Mouse (Mus musculus) neural tube, embryonic 15.5 days (tissue): ENCODE measurements around the gene Minpp1. TPM values are rescaled to one million over a fixed set of nuclear protein-coding genes. Genes with fewer than 3 reads are reported as not detected.

ENCODE experiments used
- ATAC-seq: fragments of 200-750 bp; cut with Nextera tagmentation; 2 replicates; pipeline ENCODE4 v1.8.0; 2017; ENCODE audit warnings: mild to moderate bottlenecking, moderate TSS enrichment, moderate library complexity; ENCODE audit not compliant: low FRiP score
- H3K27ac ChIP-seq: fragments of 300-500 bp; sonication (generic); replicated peaks from 2 replicates; pipeline ENCODE4 v1.5.1; 2015; ENCODE audit warnings: mild to moderate bottlenecking, inconsistent platforms
- H3K27me3 ChIP-seq: fragments of 300-500 bp; sonication (generic); replicated peaks from 2 replicates; pipeline ENCODE4 v1.6.1; 2015; ENCODE audit warnings: inconsistent platforms
- H3K36me3 ChIP-seq: fragments of 300-500 bp; sonication (generic); 2 replicates; pipeline ENCODE4 v1.6.1; 2015; ENCODE audit warnings: inconsistent platforms
- H3K4me1 ChIP-seq: fragments of 300-500 bp; sonication (generic); 2 replicates; pipeline ENCODE4 v1.6.1; 2015; ENCODE audit warnings: inconsistent platforms
- H3K4me2 ChIP-seq: fragments of 300-500 bp; sonication (generic); 2 replicates; pipeline ENCODE4 v1.6.1; 2015; ENCODE audit warnings: inconsistent platforms, mild to moderate bottlenecking, moderate library complexity
- H3K4me3 ChIP-seq: fragments of 300-500 bp; sonication (generic); replicated peaks from 2 replicates; pipeline ENCODE4 v1.5.1; 2015; ENCODE audit warnings: mild to moderate bottlenecking, inconsistent platforms
- H3K9ac ChIP-seq: fragments of 300-500 bp; sonication (generic); replicated peaks from 2 replicates; pipeline ENCODE4 v1.6.1; 2015; ENCODE audit warnings: mild to moderate bottlenecking, inconsistent platforms
- H3K9me3 ChIP-seq: fragments of 300-500 bp; sonication (generic); replicated peaks from 2 replicates; pipeline ENCODE4 v1.6.1; 2016; ENCODE audit warnings: inconsistent platforms
- WGBS: fragments of 180-500 bp; shearing (Covaris S2); methylation state at CpG from one replicate; pipeline ENCODE4 v1.1.7; 2015; ENCODE audit warnings: mixed read lengths; 5-methylcytosine and 5-hydroxymethylcytosine counted together
- polyA plus RNA-seq: library from polyadenylated mRNA; unstranded; fragments of >200 nt; fragmentation: Nextera tagmentation; extraction: Ambion mirVana; gene quantifications from 2 replicates; pipeline ENCODE4 v1.2.1, GENCODE M21; 2015

Minpp1 gene
- polyA plus RNA-seq, 1 experiment from 2014 or later, result 62.0 TPM

GRCm38 (mm10) chr19:32490976-32491375 is 5.4 kb downstream of the Minpp1 start:
- Histone ChIP-seq H3K4me2 (no peak overlapping the region), H3K27me3 (no peaks in the 10 kb centered on the region), H3K36me3 (peaks cover 9% of the 10 kb centered on the region; the same call in 1 of the 2 replicates), H3K27ac (no peak overlapping the region), H3K9ac (no peak overlapping the region), H3K4me3 (no peak overlapping the region), H3K9me3 (no peaks in the 10 kb centered on the region), H3K4me1 (peaks cover 25% of the 10 kb centered on the region)
- 96% methylated on average over 2 of the region's 2 CpGs for WGBS
- ATAC-seq, result no peak

DNA sequence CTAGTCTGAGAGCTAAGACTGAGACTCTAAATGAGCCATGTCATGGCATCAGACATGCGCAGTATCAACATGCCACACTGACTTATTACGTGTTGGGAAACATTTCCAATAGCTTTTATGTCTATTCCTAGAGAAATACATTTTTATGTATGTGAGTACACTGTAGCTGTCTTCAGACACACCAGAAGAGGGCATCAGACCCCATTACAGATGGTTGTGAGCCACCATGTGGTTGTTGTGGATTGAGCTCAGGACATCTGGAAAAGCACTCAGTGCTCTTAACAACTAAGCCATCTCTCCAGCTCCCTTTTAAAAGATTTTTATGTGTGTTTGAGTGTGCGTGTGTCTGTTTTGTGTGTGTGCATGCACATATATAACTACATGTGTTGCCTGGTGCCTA is 6.8 kb downstream of the Minpp1 start:
- 98% methylated on average over 3 of the region's 3 CpGs for WGBS
- ATAC-seq, result no peak
- no peaks in the 10 kb centered on the region for H3K9me3 ChIP-seq
- H3K27ac ChIP-seq, result no peak overlapping the region
- H3K36me3 ChIP-seq, result peaks cover 12% of the 10 kb centered on the region; the same call in 1 of the 2 replicates
- no peak overlapping the region for H3K9ac ChIP-seq
- H3K4me2 ChIP-seq, result no peak overlapping the region
- H3K4me1 ChIP-seq, result peaks cover 16% of the 10 kb centered on the region
- H3K27me3 ChIP-seq, result no peaks in the 10 kb centered on the region
- H3K4me3 ChIP-seq, result no peak overlapping the region

GRCm38 (mm10) chr19:32492981-32493380 is 7.4 kb downstream of the Minpp1 start:
- Histone ChIP-seq H3K4me1 (peaks cover 9% of the 10 kb centered on the region; the same call in 1 of the 2 replicates), H3K36me3 (peaks cover 13% of the 10 kb centered on the region), H3K4me2 (no peak overlapping the region), H3K4me3 (no peak overlapping the region), H3K9me3 (no peaks in the 10 kb centered on the region), H3K27me3 (no peaks in the 10 kb centered on the region), H3K27ac (no peak overlapping the region), H3K9ac (no peak overlapping the region)
- WGBS, result 92% methylated on average over 5 of the region's 5 CpGs
- ATAC-seq, result no peak

DNA sequence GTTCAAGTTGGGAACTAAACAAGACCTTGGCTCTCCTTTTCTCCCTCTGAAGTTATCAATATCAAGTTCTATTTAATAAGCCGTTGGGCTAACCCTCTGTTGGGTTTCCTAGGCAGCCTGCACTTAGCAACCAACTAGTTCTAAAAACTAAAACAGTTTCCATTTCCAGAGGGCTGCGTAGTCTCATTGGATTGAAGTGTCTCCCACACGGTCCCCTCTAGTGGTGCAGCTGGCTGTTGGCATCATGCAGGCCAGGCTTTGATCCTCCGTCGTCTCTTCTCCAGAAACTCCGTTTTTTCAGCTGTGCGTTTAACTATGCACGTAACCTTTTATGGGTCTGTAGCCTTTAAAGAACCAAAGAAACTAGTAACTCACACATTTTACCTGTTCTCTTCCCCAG is 7.9 kb downstream of the Minpp1 start:
- peaks cover 6% of the 10 kb centered on the region; the same call in 1 of the 2 replicates for H3K4me1 ChIP-seq
- no peak overlapping the region for H3K27ac ChIP-seq
- H3K36me3 ChIP-seq, result peaks cover 18% of the 10 kb centered on the region
- H3K9ac ChIP-seq, result no peak overlapping the region
- no peak overlapping the region for H3K4me2 ChIP-seq
- no peaks in the 10 kb centered on the region for H3K27me3 ChIP-seq
- no peak for ATAC-seq
- 85% methylated on average over 8 of the region's 8 CpGs for WGBS
- H3K4me3 ChIP-seq, result no peak overlapping the region
- H3K9me3 ChIP-seq, result no peaks in the 10 kb centered on the region

- no peak; the same call in 1 of the 2 replicates for ATAC-seq
- Histone ChIP-seq H3K9ac (no peak overlapping the region), H3K36me3 (peaks cover 22% of the 10 kb centered on the region), H3K27ac (no peak overlapping the region), H3K4me1 (no peaks in the 10 kb centered on the region), H3K9me3 (no peaks in the 10 kb centered on the region), H3K4me3 (no peak overlapping the region), H3K4me2 (no peak overlapping the region), H3K27me3 (no peaks in the 10 kb centered on the region)
- WGBS, result 91% methylated on average over 13 of the region's 13 CpGs
These were observed 9.0 kb downstream of the Minpp1 start for GRCm38 (mm10) chr19:32494611-32495010.

DNA sequence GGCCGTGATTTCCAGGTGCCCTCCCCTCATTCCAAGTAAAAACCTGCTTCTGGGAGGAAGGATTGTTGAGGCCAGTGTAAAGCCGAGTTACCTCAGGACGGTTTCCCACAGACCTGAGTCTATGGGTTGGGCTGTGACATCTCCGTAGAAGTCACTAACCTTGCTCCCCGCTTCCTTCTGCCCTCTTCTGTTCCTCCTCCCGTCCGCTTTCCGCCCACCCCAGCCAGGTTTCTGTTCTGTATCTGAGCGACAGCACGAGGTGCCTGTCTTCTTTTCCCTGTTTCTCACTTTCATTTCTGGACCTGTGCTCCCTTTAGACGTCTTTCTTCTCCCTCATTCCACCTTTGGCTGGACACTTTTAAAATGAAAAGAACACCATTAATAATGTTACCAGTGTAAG is 9.5 kb downstream of the Minpp1 start:
- Histone ChIP-seq H3K27ac (no peak overlapping the region), H3K4me1 (no peaks in the 10 kb centered on the region), H3K9ac (no peak overlapping the region), H3K4me3 (no peak overlapping the region), H3K9me3 (no peaks in the 10 kb centered on the region), H3K4me2 (no peak overlapping the region), H3K36me3 (peaks cover 22% of the 10 kb centered on the region), H3K27me3 (no peaks in the 10 kb centered on the region)
- ATAC-seq, result no peak; the same call in 1 of the 2 replicates
- WGBS, result 89% methylated on average over 11 of the region's 11 CpGs

- WGBS, result 90% methylated on average over 6 of the region's 6 CpGs
- Histone ChIP-seq H3K27me3 (no peaks in the 10 kb centered on the region), H3K4me3 (no peak overlapping the region), H3K36me3 (peaks cover 18% of the 10 kb centered on the region), H3K9ac (no peak overlapping the region), H3K9me3 (no peaks in the 10 kb centered on the region), H3K27ac (no peak overlapping the region), H3K4me2 (no peak overlapping the region), H3K4me1 (no peaks in the 10 kb centered on the region)
- no peak for ATAC-seq
These were observed 11.8 kb downstream of the Minpp1 start for GRCm38 (mm10) chr19:32497411-32497810.

GRCm38 (mm10) chr19:32498002-32498401 is 12.4 kb downstream of the Minpp1 start:
- WGBS, result 98% methylated on average over 5 of the region's 5 CpGs
- H3K36me3 ChIP-seq, result peaks cover 16% of the 10 kb centered on the region
- no peak for ATAC-seq

DNA sequence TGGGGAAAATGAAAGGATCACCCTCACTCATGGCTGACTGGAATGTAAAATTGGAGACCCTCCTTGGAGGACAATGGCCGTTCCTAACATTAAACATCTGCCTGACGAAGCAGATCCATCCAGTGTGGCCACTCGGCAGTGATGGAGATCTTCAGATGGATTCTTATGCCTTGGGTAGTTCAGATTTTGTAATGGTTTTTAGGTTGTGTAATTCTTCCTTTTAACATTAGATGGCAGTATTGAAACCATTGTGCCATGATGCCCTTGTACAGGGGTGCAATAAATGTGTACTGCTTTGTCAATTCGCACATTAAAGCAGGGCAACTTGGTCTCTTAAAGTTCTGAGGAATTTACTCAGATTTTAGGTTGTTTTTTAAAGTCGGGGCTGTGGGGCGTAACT is 15.8 kb downstream of the Minpp1 start:
- no peaks in the 10 kb centered on the region for H3K9me3 ChIP-seq
- no peak overlapping the region for H3K9ac ChIP-seq
- no peaks in the 10 kb centered on the region for H3K4me1 ChIP-seq
- no peak overlapping the region for H3K27ac ChIP-seq
- no peak overlapping the region for H3K4me2 ChIP-seq
- no peaks in the 10 kb centered on the region for H3K27me3 ChIP-seq
- H3K36me3 ChIP-seq, result peaks cover 13% of the 10 kb centered on the region; the same call in 1 of the 2 replicates
- no peak overlapping the region for H3K4me3 ChIP-seq
- WGBS, result 86% methylated on average over 6 of the region's 6 CpGs
- ATAC-seq, result no peak; the same call in 1 of the 2 replicates

More at GRCm38 (mm10) chr19:32498002-32498401, 12.4 kb downstream of the Minpp1 start:
- Histone ChIP-seq H3K4me1 (no peaks in the 10 kb centered on the region), H3K9ac (no peak overlapping the region), H3K27ac (no peak overlapping the region), H3K9me3 (no peaks in the 10 kb centered on the region), H3K4me2 (no peak overlapping the region), H3K4me3 (no peak overlapping the region), H3K27me3 (no peaks in the 10 kb centered on the region)

- peaks cover 19% of the 10 kb centered on the region for H3K36me3 ChIP-seq
- no peak overlapping the region for H3K4me2 ChIP-seq
- H3K27me3 ChIP-seq, result no peaks in the 10 kb centered on the region
- H3K9me3 ChIP-seq, result no peaks in the 10 kb centered on the region
- no peak for ATAC-seq
- H3K4me1 ChIP-seq, result no peaks in the 10 kb centered on the region
- H3K27ac ChIP-seq, result no peak overlapping the region
- WGBS, result 90% methylated on average over 8 of the region's 8 CpGs
- H3K4me3 ChIP-seq, result no peak overlapping the region
- H3K9ac ChIP-seq, result no peak overlapping the region
These were observed 20.5 kb downstream of the Minpp1 start for GRCm38 (mm10) chr19:32506081-32506480.

- Histone ChIP-seq H3K9ac (no peak overlapping the region), H3K27me3 (no peaks in the 10 kb centered on the region), H3K36me3 (peaks cover 22% of the 10 kb centered on the region), H3K4me3 (no peak overlapping the region), H3K27ac (no peak overlapping the region), H3K4me2 (no peak overlapping the region), H3K9me3 (no peaks in the 10 kb centered on the region), H3K4me1 (no peaks in the 10 kb centered on the region)
- no peak for ATAC-seq
- 95% methylated on average over 5 of the region's 5 CpGs for WGBS
These were observed 20.9 kb downstream of the Minpp1 start for GRCm38 (mm10) chr19:32506514-32506913.

GRCm38 (mm10) chr19:32507100-32507499 is 21.5 kb downstream of the Minpp1 start:
- Histone ChIP-seq H3K27ac (no peak overlapping the region), H3K4me2 (no peak overlapping the region), H3K4me3 (no peak overlapping the region), H3K4me1 (no peaks in the 10 kb centered on the region), H3K9ac (no peak overlapping the region), H3K27me3 (no peaks in the 10 kb centered on the region), H3K9me3 (no peaks in the 10 kb centered on the region), H3K36me3 (peaks cover 25% of the 10 kb centered on the region)
- 89% methylated on average over 6 of the region's 6 CpGs for WGBS
- ATAC-seq, result no peak

DNA sequence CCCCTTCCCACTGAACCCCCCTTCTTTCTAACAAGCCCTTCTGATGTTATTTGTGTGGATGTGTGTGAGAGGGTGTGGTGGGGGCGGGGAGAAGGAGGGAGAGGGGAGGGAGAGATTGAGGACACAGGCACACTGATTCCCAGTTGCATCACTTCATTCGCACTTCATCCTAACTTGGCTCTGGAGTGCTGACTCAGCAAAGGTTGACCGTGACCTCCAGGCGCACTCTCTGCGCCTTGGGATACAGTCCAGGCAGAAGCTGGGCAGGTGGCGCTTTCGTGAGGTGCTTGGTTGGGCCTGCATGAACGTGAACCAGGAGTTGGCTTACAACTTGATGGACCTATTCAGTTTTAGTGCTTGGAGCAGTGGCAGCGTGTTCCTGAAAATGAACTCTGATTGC is 22.0 kb downstream of the Minpp1 start:
- H3K4me2 ChIP-seq, result no peak overlapping the region
- H3K27me3 ChIP-seq, result no peaks in the 10 kb centered on the region
- no peak; the same call in 1 of the 2 replicates for ATAC-seq
- peaks cover 28% of the 10 kb centered on the region for H3K36me3 ChIP-seq
- no peaks in the 10 kb centered on the region for H3K9me3 ChIP-seq
- H3K27ac ChIP-seq, result no peak overlapping the region
- 93% methylated on average over 9 of the region's 9 CpGs for WGBS
- no peaks in the 10 kb centered on the region for H3K4me1 ChIP-seq
- no peak overlapping the region for H3K4me3 ChIP-seq
- H3K9ac ChIP-seq, result no peak overlapping the region
